Mouse (Mus musculus) brain, embryonic 14.5 days (tissue): Measurements from ENCODE around the gene Tex21.
A peak's percentile ranks its signal among the peaks of the same experiment; 100 is the strongest.

Source experiments
- CTCF ChIP-seq: fragments of 200-500 bp; IDR thresholded peaks from 2 replicates; pipeline ENCODE4 v1.5.1; 2012; ENCODE audit warnings: inconsistent platforms, mild to moderate bottlenecking, moderate library complexity, borderline replicate concordance; ENCODE audit not compliant: insufficient read depth, insufficient read length; ENCODE audit errors: extremely low read depth
- POLR2A ChIP-seq: fragments of 200-500 bp; IDR thresholded peaks from 2 replicates; pipeline ENCODE4 v1.6.1; 2012; ENCODE audit warnings: mild to moderate bottlenecking, inconsistent platforms, borderline replicate concordance; ENCODE audit not compliant: poor library complexity, insufficient read depth, insufficient read length, severe bottlenecking; ENCODE audit errors: extremely low read depth

- TF ChIP-seq CTCF (no peak), POLR2A (0 out of 2 replicates have a peak, but pooled peaks have one; percentile 6)
Observed at GRCm38 (mm10) chr12:76254725-76255498, 8.4 kb upstream of the Tex21 start, which contains the start of gene Mthfd1.
